Mouse (Mus musculus) CH12.LX (cell line): ENCODE measurements around the gene Sept9. TPM values are rescaled to one million over a fixed set of nuclear protein-coding genes. Genes with fewer than 3 reads are reported as not detected.
A peak's percentile ranks its signal among the peaks of the same experiment; 100 is the strongest.

Experiments used
- DNase-seq: peaks from one replicate; pipeline ENCODE4 v3.0.0-alpha.2; 2013; ENCODE audit errors: extremely low read depth
- H3K27ac ChIP-seq: 2 replicates; pipeline ENCODE4 v1.5.1; 2012; ENCODE audit warnings: low read depth, mild to moderate bottlenecking, control low read depth, moderate library complexity; ENCODE audit not compliant: insufficient read depth
- H3K27me3 ChIP-seq: replicated peaks from 2 replicates; pipeline ENCODE3; 2012; ENCODE audit warnings: inconsistent platforms
- H3K36me3 ChIP-seq, 2 experiments: replicated peaks in 1 of 2; 2 replicates each; pipeline versions ENCODE3 to v1.6.1; 2012; ENCODE audit warnings: inconsistent platforms in 1 of 2, low read length in 1 of 2, mild to moderate bottlenecking in 1 of 2, mixed read lengths in 1 of 2, moderate library complexity in 1 of 2; ENCODE audit not compliant: control insufficient read depth in 1 of 2, insufficient read depth in 1 of 2
- H3K4me1 ChIP-seq, 2 experiments: 2 replicates each; pipeline ENCODE4 v1.6.1; 2012; ENCODE audit warnings: inconsistent platforms in 1 of 2, moderate library complexity in 1 of 2; ENCODE audit not compliant: insufficient read depth in 2 of 2, control insufficient read depth in 1 of 2
- H3K4me2 ChIP-seq: 2 replicates; pipeline ENCODE4 v1.6.1; 2012; ENCODE audit warnings: low read depth, mild to moderate bottlenecking, control low read depth; ENCODE audit not compliant: poor library complexity, insufficient read depth, severe bottlenecking
- H3K4me3 ChIP-seq, 3 experiments: fragments of 150-350 bp in 1 of 3; sonication (generic) in 1 of 3; replicated peaks in 1 of 3; 2 replicates each; pipeline versions ENCODE3 to v1.5.1; 2011 to 2012; ENCODE audit warnings: low read depth in 2 of 3, low read length in 2 of 3, mild to moderate bottlenecking in 2 of 3, moderate library complexity in 2 of 3, control low read depth in 1 of 3, improper control_type of control experiment in 1 of 3, inconsistent platforms in 1 of 3, mixed read lengths in 1 of 3; ENCODE audit not compliant: poor library complexity in 1 of 3
- H3K79me2 ChIP-seq: replicated peaks from 2 replicates; pipeline ENCODE4 v1.6.1; 2012; ENCODE audit warnings: mild to moderate bottlenecking, moderate library complexity; ENCODE audit not compliant: control insufficient read depth, poor library complexity, insufficient read depth, severe bottlenecking; ENCODE audit errors: extremely low read depth
- H3K9ac ChIP-seq: 2 replicates; pipeline ENCODE4 v1.6.1; 2012; ENCODE audit warnings: low read depth, mild to moderate bottlenecking, control low read depth, moderate library complexity; ENCODE audit not compliant: insufficient read depth
- H3K9me3 ChIP-seq: replicated peaks from 2 replicates; pipeline ENCODE3; 2012; ENCODE audit warnings: low read length, inconsistent platforms, mixed read lengths
- BHLHE40 ChIP-seq: IDR thresholded peaks from 2 replicates; pipeline ENCODE4 v1.6.1; 2011; ENCODE audit warnings: mild to moderate bottlenecking, low read depth, low read length, improper control_type of control experiment
- CHD1 ChIP-seq: IDR thresholded peaks from 2 replicates; pipeline ENCODE4 v1.6.1; 2012; ENCODE audit warnings: low read depth, low read length, improper control_type of control experiment, inconsistent platforms
- CHD2 ChIP-seq: IDR thresholded peaks from 2 replicates; pipeline ENCODE4 v1.6.1; 2011; ENCODE audit warnings: low read length, improper control_type of control experiment
- CTCF ChIP-seq, 2 experiments: IDR thresholded peaks in 1 of 2; conservative IDR thresholded peaks in 1 of 2; 2 replicates each; pipeline ENCODE4 v1.5.1; 2011 to 2012; ENCODE audit warnings: low read depth in 2 of 2, low read length in 2 of 2, improper control_type of control experiment in 1 of 2, inconsistent platforms in 1 of 2, mild to moderate bottlenecking in 1 of 2, moderate library complexity in 1 of 2
- E2F4 ChIP-seq: IDR thresholded peaks from 2 replicates; pipeline ENCODE4 v1.6.1; 2011; ENCODE audit warnings: low read depth, low read length, improper control_type of control experiment; ENCODE audit not compliant: insufficient replicate concordance
- ELF1 ChIP-seq: IDR thresholded peaks from 2 replicates; pipeline ENCODE4 v1.6.1; 2014; ENCODE audit warnings: low read depth, mild to moderate bottlenecking, inconsistent platforms, low read length, improper control_type of control experiment
- EP300 ChIP-seq: IDR thresholded peaks from 2 replicates; pipeline ENCODE4 v1.6.1; 2011; ENCODE audit warnings: low read length, improper control_type of control experiment
- ETS1 ChIP-seq: conservative IDR thresholded peaks from 2 replicates; pipeline ENCODE4 v1.6.1; 2012; ENCODE audit warnings: low read depth, mild to moderate bottlenecking, inconsistent platforms, low read length, improper control_type of control experiment, moderate library complexity
- GABPA ChIP-seq: IDR thresholded peaks from 2 replicates; pipeline ENCODE4 v1.6.1; 2012; ENCODE audit warnings: low read depth, low read length, improper control_type of control experiment, inconsistent platforms; ENCODE audit not compliant: insufficient replicate concordance
- IRF4 ChIP-seq: IDR thresholded peaks from 2 replicates; pipeline ENCODE4 v1.6.1; 2014; ENCODE audit warnings: low read depth, mild to moderate bottlenecking, inconsistent platforms, low read length, improper control_type of control experiment
- JUN ChIP-seq: IDR thresholded peaks from 2 replicates; pipeline ENCODE4 v1.6.1; 2011; ENCODE audit warnings: low read depth, mild to moderate bottlenecking, low read length, improper control_type of control experiment, moderate library complexity; ENCODE audit not compliant: insufficient read depth
- JUND ChIP-seq: conservative IDR thresholded peaks from 2 replicates; pipeline ENCODE4 v1.6.1; 2011; ENCODE audit warnings: low read depth, low read length, improper control_type of control experiment
- KAT2A ChIP-seq: IDR thresholded peaks from 2 replicates; pipeline ENCODE4 v1.6.1; 2012; ENCODE audit warnings: low read length, improper control_type of control experiment, inconsistent platforms; ENCODE audit not compliant: insufficient replicate concordance
- MAFK ChIP-seq: IDR thresholded peaks from 2 replicates; pipeline ENCODE4 v1.6.1; 2011; ENCODE audit warnings: low read length, improper control_type of control experiment; ENCODE audit not compliant: insufficient replicate concordance
- MAX ChIP-seq: IDR thresholded peaks from 2 replicates; pipeline ENCODE4 v1.6.1; 2011; ENCODE audit warnings: low read length, improper control_type of control experiment
- MAZ ChIP-seq: IDR thresholded peaks from 2 replicates; pipeline ENCODE4 v1.6.1; 2012; ENCODE audit warnings: low read depth, mild to moderate bottlenecking, inconsistent platforms, low read length, improper control_type of control experiment, moderate library complexity
- MEF2A ChIP-seq: IDR thresholded peaks from 2 replicates; pipeline ENCODE4 v1.6.1; 2014; ENCODE audit warnings: low read depth, mild to moderate bottlenecking, inconsistent platforms, low read length, improper control_type of control experiment, borderline replicate concordance
- MXI1 ChIP-seq: IDR thresholded peaks from 2 replicates; pipeline ENCODE4 v1.6.1; 2011; ENCODE audit warnings: mild to moderate bottlenecking, low read depth, low read length, improper control_type of control experiment
- MYC ChIP-seq: IDR thresholded peaks from 2 replicates; pipeline ENCODE4 v1.6.1; 2011; ENCODE audit warnings: low read depth, mild to moderate bottlenecking, improper control_type of control experiment, low read length
- NELFE ChIP-seq: IDR thresholded peaks from 2 replicates; pipeline ENCODE4 v1.6.1; 2011; ENCODE audit warnings: low read depth, low read length, improper control_type of control experiment
- NRF1 ChIP-seq: IDR thresholded peaks from 2 replicates; pipeline ENCODE4 v1.6.1; 2014; ENCODE audit warnings: low read depth, mild to moderate bottlenecking, inconsistent platforms, low read length, improper control_type of control experiment, moderate library complexity
- PAX5 ChIP-seq: IDR thresholded peaks from 2 replicates; pipeline ENCODE4 v1.6.1; 2012; ENCODE audit warnings: low read length, inconsistent platforms, mixed read lengths
- POLR2A ChIP-seq: IDR thresholded peaks from 2 replicates; pipeline ENCODE4 v1.6.1; 2011; ENCODE audit warnings: low read depth, mild to moderate bottlenecking, improper control_type of control experiment, low read length
- POLR2AphosphoS2 ChIP-seq: IDR thresholded peaks from 2 replicates; pipeline ENCODE4 v1.6.1; 2011; ENCODE audit warnings: low read depth, low read length, improper control_type of control experiment
- RAD21 ChIP-seq: IDR thresholded peaks from 2 replicates; pipeline ENCODE4 v1.6.1; 2011; ENCODE audit warnings: low read depth, mild to moderate bottlenecking, low read length, improper control_type of control experiment, moderate library complexity
- RCOR1 ChIP-seq: conservative IDR thresholded peaks from 2 replicates; pipeline ENCODE4 v1.6.1; 2012; ENCODE audit warnings: low read depth, mild to moderate bottlenecking, inconsistent platforms, low read length, improper control_type of control experiment
- SIN3A ChIP-seq: IDR thresholded peaks from 2 replicates; pipeline ENCODE4 v1.6.1; 2012; ENCODE audit warnings: low read length, improper control_type of control experiment, inconsistent platforms
- SMC3 ChIP-seq: IDR thresholded peaks from 2 replicates; pipeline ENCODE4 v1.6.1; 2011; ENCODE audit warnings: low read depth, low read length, improper control_type of control experiment
- TBP ChIP-seq: conservative IDR thresholded peaks from 2 replicates; pipeline ENCODE4 v1.6.1; 2011; ENCODE audit warnings: low read depth, low read length, improper control_type of control experiment
- TCF12 ChIP-seq: IDR thresholded peaks from 2 replicates; pipeline ENCODE4 v1.6.1; 2014; ENCODE audit warnings: low read depth, mild to moderate bottlenecking, inconsistent platforms, low read length, improper control_type of control experiment
- UBTF ChIP-seq: IDR thresholded peaks from 2 replicates; pipeline ENCODE4 v1.6.1; 2012; ENCODE audit warnings: low read depth, mild to moderate bottlenecking, inconsistent platforms, low read length, improper control_type of control experiment, moderate library complexity
- USF1 ChIP-seq: IDR thresholded peaks from 2 replicates; pipeline ENCODE4 v1.6.1; 2014; ENCODE audit warnings: low read depth, mild to moderate bottlenecking, inconsistent platforms, low read length, improper control_type of control experiment
- USF2 ChIP-seq: conservative IDR thresholded peaks from 2 replicates; pipeline ENCODE4 v1.6.1; 2011; ENCODE audit warnings: low read depth, low read length, improper control_type of control experiment
- ZC3H11A ChIP-seq: IDR thresholded peaks from 2 replicates; pipeline ENCODE4 v1.6.1; 2012; ENCODE audit warnings: low read depth, mild to moderate bottlenecking, inconsistent platforms, low read length, improper control_type of control experiment
- ZKSCAN1 ChIP-seq: IDR thresholded peaks from 2 replicates; pipeline ENCODE4 v1.6.1; 2012; ENCODE audit warnings: low read depth, inconsistent platforms, low read length, improper control_type of control experiment, borderline replicate concordance
- ZMIZ1 ChIP-seq: IDR thresholded peaks from 2 replicates; pipeline ENCODE4 v1.6.1; 2012; ENCODE audit warnings: low read depth, mild to moderate bottlenecking, inconsistent platforms, low read length, improper control_type of control experiment
- ZNF384 ChIP-seq: IDR thresholded peaks from 2 replicates; pipeline ENCODE4 v1.6.1; 2012; ENCODE audit warnings: low read depth, low read length, improper control_type of control experiment, inconsistent platforms
- dilution Hi-C: fragments of 300-500 bp; cut with MboI; formaldehyde crosslinking; loops from 2 replicates; pipeline ENCODE4 v1.14.3; 2020; ENCODE audit warnings: low sequenced_read_pairs; ENCODE audit not compliant: extremely low pct_unique_long_range_greater_than_20kb, extremely low pct_ligation_motif_present
- in situ Hi-C: fragments of 300-500 bp; cut with MboI; formaldehyde crosslinking; loops from 3 replicates; pipeline ENCODE4 v1.14.3; 2019; ENCODE audit warnings: low sequenced_read_pairs, low pct_ligation_motif_present, low pct_unique_long_range_greater_than_20kb, mixed read lengths
- polyA plus RNA-seq: library from polyadenylated mRNA; unstranded; fragments of >175 nt; gene quantifications from 2 replicates; pipeline ENCODE4 v1.2.1, GENCODE M21; 2012; ENCODE audit warnings: low read depth; ENCODE audit not compliant: insufficient read length
- total RNA-seq, 2 experiments: library from RNA; depleted of rRNA; stranded (reverse); fragments of 300-350 nt in 1 of 2; fragments of >200 nt in 1 of 2; gene quantifications; 2 replicates each; pipeline ENCODE4 v1.2.3; 2012 to 2014

Gene Sept9
- total and polyA plus RNA-seq, 3 experiments = 47.6 to 128 (median 110) TPM

DNA sequence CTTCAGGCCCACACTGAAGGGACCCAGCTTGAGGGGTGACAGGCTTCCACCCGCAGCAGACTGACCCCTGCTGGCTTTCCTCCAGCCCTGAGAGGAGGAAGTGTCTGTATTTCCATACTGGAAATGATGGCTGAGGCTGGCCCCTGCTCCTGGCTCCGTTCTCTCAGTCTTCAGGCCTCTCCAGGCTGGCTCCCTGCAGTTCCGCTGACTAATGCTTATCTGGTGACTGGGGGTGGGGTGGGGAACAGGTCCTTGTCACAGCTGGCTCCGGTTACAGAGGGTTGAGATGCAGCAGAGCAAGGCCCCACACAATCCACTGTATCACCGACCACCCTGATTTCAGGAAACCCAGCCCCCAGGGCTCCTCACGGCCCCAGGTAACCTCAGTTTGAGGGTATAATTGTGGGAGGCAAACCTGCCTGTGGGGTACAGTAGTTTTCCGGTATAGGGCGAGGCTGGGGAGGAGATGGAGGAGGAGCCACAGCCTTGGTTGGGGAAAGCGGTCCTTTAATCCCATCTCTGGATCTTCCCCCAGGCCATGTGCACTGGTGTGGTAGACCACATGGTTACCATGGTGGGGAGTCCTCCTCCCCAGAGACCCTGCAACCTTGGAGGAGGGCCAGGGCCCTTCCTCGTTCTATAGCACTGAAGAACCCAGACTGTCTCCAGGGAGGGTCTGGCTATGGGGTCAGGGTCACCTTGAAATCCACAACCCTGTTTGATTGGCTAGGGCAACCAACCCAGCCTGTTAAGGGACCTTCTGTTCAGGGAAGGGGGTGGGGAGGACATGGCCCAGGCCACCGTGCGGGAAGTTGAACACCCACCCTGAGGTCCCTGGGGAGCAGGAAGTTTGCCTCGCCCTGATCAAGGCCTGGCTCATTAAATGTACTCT is 108.7 kb downstream of the Sept9 start:
- DNase-seq = no peak
- Histone ChIP-seq H3K9me3 (peaks cover 7% of the 10 kb centered on the region), H3K79me2 (peaks cover 14% of the 10 kb centered on the region; the same call in 1 of the 2 replicates), H3K27ac (peak overlapping the region; percentile 98), H3K27me3 (no peaks in the 10 kb centered on the region), H3K4me2 (peak overlapping the region; percentile 67), H3K36me3 (peaks cover 3 to 35% of the 10 kb centered on the region in 2 experiments), H3K4me3 (peak overlapping the region; percentile 12 to 48 (median 34)), H3K9ac (peak overlapping the region; percentile 51), H3K4me1 (peaks cover 79 to 97% of the 10 kb centered on the region in 2 experiments)
- dilution Hi-C loops = no loop called here
- in situ Hi-C loops = loop anchor here (5.0 kb wide), 1 partner anchor 41 kb away; no protein-coding TSS in a partner anchor
- TF ChIP-seq RCOR1 = no peak
- TF ChIP-seq ETS1 = peak; percentile 55
- TF ChIP-seq SMC3 = peak; percentile 17; the same call in 1 of the 2 replicates
- no peak for TF ChIP-seq ZMIZ1
- TF ChIP-seq JUN = no peak
- peak; percentile 94 for TF ChIP-seq MYC
- TF ChIP-seq MXI1 = peak; percentile 42; the same call in 1 of the 2 replicates
- TF ChIP-seq TBP = no peak
- peak; percentile 39; the same call in 1 of the 2 replicates for TF ChIP-seq TCF12
- TF ChIP-seq CHD1 = no peak
- no peak for TF ChIP-seq MAZ
- no peak for TF ChIP-seq GABPA
- no peak for TF ChIP-seq PAX5
- TF ChIP-seq ZC3H11A = no peak
- TF ChIP-seq NRF1 = no peak
- no peak; the same call in 1 of the 2 replicates for TF ChIP-seq EP300
- 0 out of 2 replicates have a peak, but pooled peaks have one; percentile 21 for TF ChIP-seq KAT2A
- TF ChIP-seq ELF1 = no peak
- no peak for TF ChIP-seq USF2
- no peak for TF ChIP-seq SIN3A
- peak; percentile 42; the same call in 1 of the 2 replicates for TF ChIP-seq POLR2A
- peak; percentile 84 for TF ChIP-seq MAFK
- no peak; the same call in 1 of the 2 replicates for TF ChIP-seq MEF2A
- no peak; the same call in 1 of the 2 replicates for TF ChIP-seq NELFE
- TF ChIP-seq USF1 = no peak
- TF ChIP-seq BHLHE40 = no peak; the same call in 1 of the 2 replicates
- TF ChIP-seq POLR2AphosphoS2 = no peak
- TF ChIP-seq E2F4 = no peak
- peak; percentile 91 for TF ChIP-seq MAX
- no peak for TF ChIP-seq ZNF384
- TF ChIP-seq JUND = no peak
- TF ChIP-seq RAD21 = no peak; the same call in 1 of the 2 replicates
- peak; percentile 59; the same call in 1 of the 2 replicates for TF ChIP-seq UBTF
- no peak for TF ChIP-seq ZKSCAN1
- peak in 1 of 2 experiments; percentile 37; a peak in 1 of 4 replicates for TF ChIP-seq CTCF (conservative IDR thresholded peaks at IDR 0.05 in 1 of 2, IDR thresholded peaks at IDR 0.05 in 1 of 2; ENCODE audit: low read depth in 2 of 2, low read length in 2 of 2)
- no peak; the same call in 1 of the 2 replicates for TF ChIP-seq IRF4
- peak; percentile 64 for TF ChIP-seq CHD2
